Mouse (Mus musculus) kidney, postnatal 0 days (tissue): ENCODE data around the gene H2-D1. TPM values are rescaled to one million over a fixed set of nuclear protein-coding genes. Genes with fewer than 3 reads are reported as not detected.

ENCODE experiments used
- ATAC-seq: fragments of 200-750 bp; cut with Nextera tagmentation; replicated peaks from 2 replicates; pipeline ENCODE4 v1.8.0; 2017; ENCODE audit warnings: low read depth, moderate number of reproducible peaks, moderate TSS enrichment, moderate library complexity; ENCODE audit not compliant: low FRiP score
- DNase-seq: peaks from one replicate; pipeline ENCODE4 v3.0.0-alpha.2; 2016; ENCODE audit warnings: low spot score
- H3K27ac ChIP-seq: fragments of 300-500 bp; sonication (generic); 2 replicates; pipeline ENCODE4 v1.5.1; 2014; ENCODE audit warnings: mild to moderate bottlenecking
- H3K27me3 ChIP-seq: fragments of 300-500 bp; sonication (generic); 2 replicates; pipeline ENCODE4 v1.6.1; 2014; ENCODE audit warnings: low read length, mixed read lengths; ENCODE audit not compliant: insufficient read depth
- H3K36me3 ChIP-seq: fragments of 300-500 bp; sonication (generic); 2 replicates; pipeline ENCODE4 v1.6.1; 2014; ENCODE audit warnings: low read length, mixed read lengths; ENCODE audit not compliant: insufficient read depth
- H3K4me1 ChIP-seq: fragments of 300-500 bp; sonication (generic); replicated peaks from 2 replicates; pipeline ENCODE4 v1.6.1; 2014; ENCODE audit warnings: antibody characterized with exemption, low read length, mixed read lengths; ENCODE audit not compliant: insufficient read depth
- H3K4me2 ChIP-seq: fragments of 300-500 bp; sonication (generic); 2 replicates; pipeline ENCODE4 v1.6.1; 2014; ENCODE audit warnings: mild to moderate bottlenecking, low read length, moderate library complexity, mixed read lengths
- H3K4me3 ChIP-seq: fragments of 300-500 bp; sonication (generic); replicated peaks from 2 replicates; pipeline ENCODE4 v1.5.1; 2014; ENCODE audit warnings: low read depth, low read length
- H3K9ac ChIP-seq: fragments of 300-500 bp; sonication (generic); 2 replicates; pipeline ENCODE4 v1.6.1; 2014; ENCODE audit warnings: low read depth, low read length
- H3K9me3 ChIP-seq: fragments of 300-500 bp; sonication (generic); replicated peaks from 2 replicates; pipeline ENCODE4 v1.6.1; 2016; ENCODE audit warnings: low read length, inconsistent platforms, mixed read lengths
- CTCF ChIP-seq: IDR thresholded peaks from 2 replicates; pipeline ENCODE4 v1.5.1; 2016; ENCODE audit warnings: antibody characterized with exemption, low read depth, mild to moderate bottlenecking, moderate library complexity
- WGBS: fragments of 180-500 bp; shearing (Covaris S2); extraction: QIAGEN DNeasy Blood & Tissue Kit; methylation state at CpG from one replicate; pipeline ENCODE4 v1.1.7; 2014; 5-methylcytosine and 5-hydroxymethylcytosine counted together
- polyA plus RNA-seq: library from polyadenylated mRNA; unstranded; fragments of >200 nt; fragmentation: Nextera tagmentation; extraction: Ambion mirVana; gene quantifications from 2 replicates; pipeline ENCODE4 v1.2.1, GENCODE M21; 2015

Gene H2-D1
- 111 and 125 TPM in 2 replicates for polyA plus RNA-seq

DNA sequence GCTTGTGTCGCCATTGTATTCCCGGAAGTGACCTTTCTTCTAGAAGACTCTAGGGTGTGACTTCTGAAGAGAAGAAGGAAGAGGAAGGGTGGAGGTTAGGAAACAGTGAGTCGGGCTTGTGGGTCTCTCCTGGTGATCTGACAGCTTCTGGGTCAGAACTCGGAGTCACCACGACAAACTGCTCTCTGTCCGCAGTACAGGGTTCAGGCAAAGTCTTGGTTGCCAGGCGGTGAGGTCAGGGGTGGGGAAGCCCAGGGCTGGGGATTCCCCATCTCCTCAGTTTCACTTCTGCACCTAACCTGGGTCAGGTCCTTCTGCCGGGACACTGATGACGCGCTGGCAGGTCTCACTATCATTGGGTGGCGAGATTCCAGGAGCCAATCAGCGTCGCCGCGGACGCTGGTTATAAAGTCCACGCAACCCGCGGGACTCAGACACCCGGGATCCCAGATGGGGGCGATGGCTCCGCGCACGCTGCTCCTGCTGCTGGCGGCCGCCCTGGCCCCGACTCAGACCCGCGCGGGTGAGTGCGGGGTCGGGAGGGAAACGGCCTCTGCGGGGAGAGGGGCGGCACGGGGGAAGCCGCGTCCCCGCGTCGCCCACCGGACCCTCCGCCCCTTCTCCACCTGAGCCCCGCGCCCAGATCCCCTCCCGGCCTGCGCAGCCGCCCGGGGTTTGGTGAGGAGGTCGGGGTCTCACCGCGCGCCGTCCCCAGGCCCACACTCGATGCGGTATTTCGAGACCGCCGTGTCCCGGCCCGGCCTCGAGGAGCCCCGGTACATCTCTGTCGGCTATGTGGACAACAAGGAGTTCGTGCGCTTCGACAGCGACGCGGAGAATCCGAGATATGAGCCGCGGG lies at the start of gene H2-D1:
Gene H2-D1 (plus strand): TSS at position 67 of the 859 bp plus-strand sequence.
- 2% methylated on average over 73 of the region's 73 CpGs for WGBS
- Histone ChIP-seq H3K4me2 (peak within 1 kb of the TSS; percentile 99), H3K27ac (no peak within 1 kb of the TSS), H3K9me3 (no peaks in the 10 kb centered on the region), H3K27me3 (no peaks in the 10 kb centered on the region), H3K36me3 (no peaks in the 10 kb centered on the region), H3K4me1 (no peaks in the 10 kb centered on the region), H3K4me3 (peak within 1 kb of the TSS; percentile 66), H3K9ac (peak within 1 kb of the TSS; percentile 69)
- DNase-seq (peak; percentile 83), ATAC-seq (peak; percentile 85)
- no peak for TF ChIP-seq CTCF

GRCm38 (mm10) chr17:35213071-35213470 lies 49.5 kb upstream of the H2-D1 start:
- H3K27ac ChIP-seq: no peak overlapping the region
- DNase-seq (no peak), ATAC-seq (no peak)
- no peak for TF ChIP-seq CTCF
- no peaks in the 10 kb centered on the region for H3K36me3 ChIP-seq
- no peaks in the 10 kb centered on the region for H3K4me1 ChIP-seq
- no peaks in the 10 kb centered on the region for H3K27me3 ChIP-seq
- H3K4me3 ChIP-seq: no peak overlapping the region
- WGBS: 92% methylated on average over 5 of the region's 5 CpGs
- H3K4me2 ChIP-seq: no peak overlapping the region
- no peak overlapping the region for H3K9ac ChIP-seq
- no peaks in the 10 kb centered on the region for H3K9me3 ChIP-seq

- Histone ChIP-seq H3K9ac (no peak overlapping the region), H3K36me3 (peaks cover 12% of the 10 kb centered on the region; the same call in 1 of the 2 replicates), H3K27ac (peak overlapping the region; percentile 57), H3K4me2 (no peak overlapping the region), H3K27me3 (no peaks in the 10 kb centered on the region), H3K9me3 (no peaks in the 10 kb centered on the region), H3K4me3 (no peak overlapping the region), H3K4me1 (no peaks in the 10 kb centered on the region; the same call in 1 of the 2 replicates)
- no peak for DNase-seq
- TF ChIP-seq CTCF: no peak
- 72% methylated on average over 18 of the region's 18 CpGs for WGBS
- ATAC-seq: no peak
These were observed 43.9 kb upstream of the H2-D1 start for GRCm38 (mm10) chr17:35218516-35219193.

GRCm38 (mm10) chr17:35219601-35220041 lies 42.9 kb upstream of the H2-D1 start:
- Histone ChIP-seq H3K36me3 (peaks cover 12% of the 10 kb centered on the region; the same call in 1 of the 2 replicates), H3K9me3 (no peaks in the 10 kb centered on the region), H3K4me3 (no peak overlapping the region), H3K4me2 (no peak overlapping the region), H3K4me1 (no peaks in the 10 kb centered on the region; the same call in 1 of the 2 replicates), H3K27ac (0 out of 2 replicates have a peak overlapping the region, but pooled peaks have one; percentile 57), H3K9ac (no peak overlapping the region), H3K27me3 (no peaks in the 10 kb centered on the region)
- WGBS: 73% methylated on average over 6 of the region's 6 CpGs
- ATAC-seq (no peak), DNase-seq (no peak)
- no peak for TF ChIP-seq CTCF

- H3K36me3 ChIP-seq: peaks cover 12% of the 10 kb centered on the region; the same call in 1 of the 2 replicates
- DNase-seq: no peak
- H3K9me3 ChIP-seq: no peaks in the 10 kb centered on the region
- no peak within 1 kb of the TSS for H3K4me3 ChIP-seq
- ATAC-seq: no peak
- no peaks in the 10 kb centered on the region; the same call in 1 of the 2 replicates for H3K4me1 ChIP-seq
- peak within 1 kb of the TSS; percentile 54 for H3K27ac ChIP-seq
- H3K9ac ChIP-seq: no peak within 1 kb of the TSS
- WGBS: 67% methylated on average over 28 of the region's 28 CpGs
- H3K4me2 ChIP-seq: no peak within 1 kb of the TSS
- no peak for TF ChIP-seq CTCF
- H3K27me3 ChIP-seq: no peaks in the 10 kb centered on the region
These were observed 42.2 kb upstream of the H2-D1 start, which contains the start of gene Gm16181 for GRCm38 (mm10) chr17:35220156-35220952. Gm16181 (plus strand) TSS chr17:35220834.
